Mouse (Mus musculus): ENCODE results near the gene Usp50. TPM values are rescaled to one million over a fixed set of nuclear protein-coding genes. Genes with fewer than 3 reads are reported as not detected.

Gene Usp50
- total RNA-seq, 2 experiments from 2014 or later, result not detected

- DNase-seq, result no peak
These were observed 39.9 kb downstream of the Usp50 start for GRCm38 (mm10) chr2:126743389-126743788.

- no peak for DNase-seq
These were observed 43.0 kb downstream of the Usp50 start for GRCm38 (mm10) chr2:126740314-126740713.

GRCm38 (mm10) chr2:126735339-126736073 is 47.8 kb downstream of the Usp50 start:
- DNase-seq, result no peak

- DNase-seq, result no peak
These were observed 52.8 kb downstream of the Usp50 start for GRCm38 (mm10) chr2:126730502-126730901.

GRCm38 (mm10) chr2:126729207-126729606 is 54.1 kb downstream of the Usp50 start:
- DNase-seq, result no peak

GRCm38 (mm10) chr2:126712950-126713349 is 70.3 kb downstream of the Usp50 start:
- no peak for DNase-seq

GRCm38 (mm10) chr2:126712526-126712925 is 70.7 kb downstream of the Usp50 start:
- no peak for DNase-seq

- no peak for DNase-seq
These were observed 74.9 kb downstream of the Usp50 start for GRCm38 (mm10) chr2:126708361-126708760.

- no peak for DNase-seq
These were observed 75.9 kb downstream of the Usp50 start for GRCm38 (mm10) chr2:126707438-126707779.

GRCm38 (mm10) chr2:126706759-126707437 is 76.4 kb downstream of the Usp50 start, which contains the start of gene Usp8:
TSS of gene Usp8 (plus strand) at chr2:126707328.
- DNase-seq, result peak; percentile 97

GRCm38 (mm10) chr2:126695285-126695684 is 88.0 kb downstream of the Usp50 start:
- DNase-seq, result no peak

GRCm38 (mm10) chr2:126691290-126691689 is 92.0 kb downstream of the Usp50 start:
- DNase-seq, result no peak

- no peak for DNase-seq
These were observed 100.3 kb downstream of the Usp50 start for GRCm38 (mm10) chr2:126682937-126683336.

GRCm38 (mm10) chr2:126682333-126682732 is 100.9 kb downstream of the Usp50 start:
- no peak for DNase-seq

GRCm38 (mm10) chr2:126677366-126677765 is 105.9 kb downstream of the Usp50 start:
- DNase-seq, result no peak

GRCm38 (mm10) chr2:126676122-126676515 is 107.2 kb downstream of the Usp50 start, which contains the start of gene Gabpb1:
TSS of gene Gabpb1 (minus strand) at chr2:126676337.
- no peak for DNase-seq

- peak; percentile 89 for DNase-seq
These were observed 107.8 kb downstream of the Usp50 start for GRCm38 (mm10) chr2:126675169-126676121.

GRCm38 (mm10) chr2:126674441-126675168 is 108.7 kb downstream of the Usp50 start:
- DNase-seq, result peak; percentile 57

- no peak for DNase-seq
These were observed 109.7 kb downstream of the Usp50 start for GRCm38 (mm10) chr2:126673317-126674242.

- DNase-seq, result no peak
These were observed 114.5 kb downstream of the Usp50 start for GRCm38 (mm10) chr2:126668621-126669252.

Data from gastrocnemius, postnatal 10 days (tissue).